Mouse (Mus musculus) subcutaneous adipose tissue, adult 2 months (tissue): ENCODE data around the gene Dzank1. TPM values are rescaled to one million over a fixed set of nuclear protein-coding genes. Genes with fewer than 3 reads are reported as not detected.

Source experiments
- polyA plus RNA-seq: library from polyadenylated mRNA; depleted of rRNA; stranded (reverse); fragments of >200 nt; gene quantifications from 2 replicates; pipeline ENCODE4 v1.2.3, GENCODE M21; 2012; ENCODE audit warnings: low replicate concordance; rRNA removed

Gene Dzank1
- 1.6 and 2.0 TPM in 2 replicates for polyA plus RNA-seq

GRCm38 (mm10) chr2:144526981-144527820 lies at the start of gene Dzank1, which contains the start of gene Polr3f:
Dzank1 (minus strand) TSS chr2:144527414.
Polr3f (plus strand) TSS chr2:144527718.

GRCm38 (mm10) chr2:144555820-144556552 lies 28.8 kb upstream of the Dzank1 start, which contains the start of gene Sec23b:
Sec23b (plus strand) TSS chr2:144556229.

GRCm38 (mm10) chr2:144550529-144550928 lies 23.3 kb upstream of the Dzank1 start, which contains the start of gene Rbbp9:
Rbbp9 (minus strand) TSS chr2:144550869.

Other genes with a start within 250 kb of the Dzank1 start
- 0.10 and 1.6 TPM in 2 replicates for gene Ovol2, start 195.3 kb downstream of the Dzank1 start, polyA plus RNA-seq
- gene Kat14, start 158.4 kb downstream of the Dzank1 start, polyA plus RNA-seq: 28.3 and 30.5 TPM in 2 replicates
- gene Pet117, start 158.4 kb downstream of the Dzank1 start, polyA plus RNA-seq: not detected in 2 replicates
- gene Polr3f, start 304 bp upstream of the Dzank1 start, polyA plus RNA-seq: 5.7 and 12.3 TPM in 2 replicates
- gene Rbbp9, start 23.5 kb upstream of the Dzank1 start, polyA plus RNA-seq: 22.7 and 32.6 TPM in 2 replicates
- 40.2 and 131 TPM in 2 replicates for gene Sec23b, start 28.8 kb upstream of the Dzank1 start, polyA plus RNA-seq
- gene Smim26, start 66.6 kb upstream of the Dzank1 start, polyA plus RNA-seq: 7.7 and 9.9 TPM in 2 replicates
- 14.3 and 22.7 TPM in 2 replicates for gene Dtd1, start 72.5 kb upstream of the Dzank1 start, polyA plus RNA-seq